Mouse (Mus musculus): ENCODE measurements around the gene Sppl2b.

DNA sequence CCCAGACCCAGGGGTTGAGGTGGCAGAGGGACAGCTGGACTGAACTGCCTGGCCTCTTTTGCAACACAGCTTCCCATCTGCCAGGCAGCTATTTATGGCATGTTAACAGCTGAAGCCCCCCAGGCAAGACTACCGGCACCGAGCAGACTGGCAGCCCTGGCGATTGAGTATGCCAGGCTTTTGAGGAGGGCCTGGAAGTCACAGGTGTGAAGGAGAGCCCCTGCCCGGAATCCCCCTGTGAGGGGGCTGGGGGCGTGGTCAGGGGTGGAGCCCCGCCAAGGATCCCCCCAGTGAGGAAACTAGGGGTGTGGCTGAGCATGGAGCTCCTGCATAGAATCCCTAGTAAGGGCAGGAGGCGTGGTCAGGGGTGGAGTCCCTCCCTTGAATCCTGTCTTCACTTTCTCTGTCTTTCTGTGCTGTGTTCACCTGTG lies 18.1 kb upstream of the Sppl2b start:
- TF ChIP-seq CTCF (IDR thresholded peaks at IDR 0.05; ENCODE audit: low read depth) (no peak), EP300 (IDR thresholded peaks at IDR 0.05; ENCODE audit: low read depth) (no peak)

Measured in heart, postnatal 0 days (tissue).